Mouse (Mus musculus): ENCODE measurements around the gene Fam24a.

Fam24a gene

GRCm38 (mm10) chr7:131333564-131333963 is at the start of gene Fam24a:
Gene Fam24a (plus strand): TSS chr7:131333864.
- no peak for DNase-seq (ENCODE audit: low read depth)

- no peak for DNase-seq (ENCODE audit: low read depth)
These were observed 36.5 kb upstream of the Fam24a start for GRCm38 (mm10) chr7:131297151-131297550.

- DNase-seq (ENCODE audit: low read depth): no peak
These were observed 30.3 kb upstream of the Fam24a start for GRCm38 (mm10) chr7:131303340-131303739.

GRCm38 (mm10) chr7:131306733-131307132 is 26.9 kb upstream of the Fam24a start:
- no peak for DNase-seq (ENCODE audit: low read depth)

DNA sequence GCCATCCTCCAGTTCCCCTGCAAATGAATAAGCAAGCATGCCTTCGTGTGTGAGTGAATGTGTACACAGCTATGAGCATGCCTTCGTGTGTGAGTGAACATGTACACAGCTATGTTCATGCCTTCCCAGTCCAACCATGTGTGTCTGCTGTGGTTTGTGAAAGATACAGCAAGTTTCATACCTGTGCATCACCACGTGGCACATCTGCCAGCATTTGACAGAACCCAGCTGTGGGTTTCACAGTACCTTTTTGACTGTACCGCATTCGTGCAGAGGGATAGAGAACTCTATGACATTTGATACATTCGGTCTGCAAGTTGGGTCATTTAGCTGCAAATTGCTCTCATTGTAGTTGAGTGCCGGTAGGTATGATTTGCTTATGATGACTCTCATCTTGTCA is 19.2 kb upstream of the Fam24a start:
- no peak for DNase-seq (ENCODE audit: low read depth)

DNA sequence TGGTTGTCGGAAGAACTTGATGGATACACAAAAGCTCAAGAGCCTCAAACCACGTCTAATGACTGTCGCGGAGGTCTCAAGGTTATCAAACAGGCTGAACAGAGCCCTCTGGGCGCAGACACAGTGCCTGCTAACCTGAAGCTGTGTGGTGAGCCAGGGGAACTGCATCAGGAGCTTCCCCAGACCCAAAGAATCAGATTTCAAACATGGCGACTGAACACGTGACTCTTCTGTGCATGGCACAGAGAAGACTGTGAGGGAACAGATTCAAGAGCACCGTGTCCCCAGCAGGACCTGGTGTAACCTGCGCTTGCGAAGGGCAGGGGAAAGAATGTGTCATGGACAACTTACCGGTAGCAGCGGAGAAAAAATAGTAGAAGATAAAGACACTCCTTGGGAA is 16.1 kb upstream of the Fam24a start:
- DNase-seq (ENCODE audit: low read depth): no peak

- DNase-seq (ENCODE audit: low read depth): no peak
These were observed 15.3 kb upstream of the Fam24a start for GRCm38 (mm10) chr7:131318340-131318739.

DNA sequence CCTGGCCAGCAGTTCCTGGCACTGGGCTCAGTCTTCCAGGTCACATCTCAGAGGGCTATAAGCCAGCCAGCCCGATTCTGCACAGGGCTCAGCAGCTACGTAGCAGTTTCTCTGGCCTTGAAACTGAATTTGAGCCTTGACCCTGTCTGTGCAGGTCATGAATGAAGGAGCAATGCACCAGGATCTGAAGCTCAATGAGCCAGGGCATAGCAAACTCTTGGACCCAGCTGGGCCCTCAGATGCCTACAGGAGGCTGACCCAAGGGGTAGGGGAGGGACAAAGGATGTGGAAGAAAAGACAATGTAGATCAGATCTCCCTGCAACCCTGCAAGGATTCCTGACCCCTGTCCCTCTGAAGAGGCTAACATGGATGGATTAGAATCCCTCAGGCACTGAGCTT is 11.5 kb upstream of the Fam24a start, which contains the start of gene Cuzd1:
Gene Cuzd1, minus strand, starts transcription at position 101 of the 400 bp plus-strand sequence.
- no peak for DNase-seq (ENCODE audit: low read depth)

- peak; percentile 23 for DNase-seq (ENCODE audit: low read depth)
These were observed 6.6 kb upstream of the Fam24a start for GRCm38 (mm10) chr7:131327054-131327453.

- no peak for DNase-seq (ENCODE audit: low read depth)
These were observed 4.2 kb upstream of the Fam24a start, which contains the start of gene Fam24b for GRCm38 (mm10) chr7:131329416-131329815. Gene Fam24b (minus strand): TSS chr7:131329516.

DNA sequence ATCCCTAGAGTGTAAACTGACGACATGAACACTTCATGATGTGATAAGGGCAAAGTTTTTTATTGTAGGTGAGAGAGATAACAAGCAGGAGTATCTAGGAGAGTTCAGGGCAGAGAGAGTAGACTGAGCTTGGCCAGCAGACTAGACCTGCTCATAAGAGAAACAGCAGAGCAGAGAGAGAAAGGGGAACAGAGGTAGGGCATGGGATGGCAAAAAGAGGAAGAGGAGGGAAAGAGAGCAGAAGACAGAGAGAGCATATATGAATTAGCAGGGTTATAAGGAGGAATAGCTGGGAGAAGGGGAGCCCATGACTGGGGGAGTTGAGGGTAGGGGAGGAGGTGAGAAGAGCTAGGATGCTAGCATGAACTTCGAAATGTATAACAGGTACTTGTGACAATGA is 2.0 kb upstream of the Fam24a start:
- no peak for DNase-seq (ENCODE audit: low read depth)

DNA sequence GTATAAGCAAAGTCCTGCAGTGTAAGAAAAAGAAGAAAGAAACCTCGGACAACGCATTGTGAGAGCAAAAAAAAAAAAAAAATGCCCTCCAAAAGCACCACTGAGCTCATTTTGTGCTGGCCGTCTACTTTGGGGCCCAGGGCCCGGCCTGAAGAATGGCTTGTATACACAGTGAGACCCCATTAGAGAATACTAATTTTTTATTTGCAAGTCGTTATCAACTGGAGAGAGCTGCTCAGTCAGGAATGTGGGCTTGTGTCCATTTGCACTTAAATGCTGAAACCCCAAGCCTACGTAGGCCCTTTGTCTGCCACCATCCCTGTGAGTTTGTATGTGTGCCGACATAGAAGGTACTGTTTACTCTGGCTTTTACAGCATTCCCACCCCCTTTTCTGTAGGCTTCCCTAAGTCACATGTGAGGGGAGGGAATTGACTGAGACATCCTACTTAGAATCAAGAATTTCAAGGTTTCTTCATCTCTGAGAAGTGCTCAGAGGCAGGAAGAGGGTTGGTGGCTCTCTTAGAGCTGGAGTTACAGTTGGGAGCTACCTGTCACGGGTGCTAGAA is 3.9 kb downstream of the Fam24a start:
- no peak for DNase-seq (ENCODE audit: low read depth)

- no peak for DNase-seq (ENCODE audit: low read depth)
These were observed 12.3 kb downstream of the Fam24a start for GRCm38 (mm10) chr7:131345856-131346541.

DNA sequence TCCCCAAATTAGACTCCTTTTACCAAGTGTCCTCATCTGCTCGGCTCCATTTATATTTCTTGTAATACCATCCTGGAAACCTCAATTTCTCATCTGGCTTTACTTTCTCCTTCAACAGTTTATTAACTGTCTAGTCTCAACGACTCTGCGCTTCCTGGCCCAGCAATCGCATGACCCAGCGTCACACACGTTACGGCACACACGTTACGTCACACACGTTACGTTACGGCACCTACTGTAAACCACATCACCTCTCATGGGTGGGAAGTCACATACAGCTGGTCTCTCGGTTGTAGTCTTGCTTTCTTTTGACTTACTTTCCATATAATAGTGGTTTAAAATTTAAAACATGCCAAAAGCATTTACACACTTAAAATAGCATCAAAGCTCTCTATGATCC is 22.4 kb downstream of the Fam24a start:
- DNase-seq (ENCODE audit: low read depth): peak; percentile 10

DNA sequence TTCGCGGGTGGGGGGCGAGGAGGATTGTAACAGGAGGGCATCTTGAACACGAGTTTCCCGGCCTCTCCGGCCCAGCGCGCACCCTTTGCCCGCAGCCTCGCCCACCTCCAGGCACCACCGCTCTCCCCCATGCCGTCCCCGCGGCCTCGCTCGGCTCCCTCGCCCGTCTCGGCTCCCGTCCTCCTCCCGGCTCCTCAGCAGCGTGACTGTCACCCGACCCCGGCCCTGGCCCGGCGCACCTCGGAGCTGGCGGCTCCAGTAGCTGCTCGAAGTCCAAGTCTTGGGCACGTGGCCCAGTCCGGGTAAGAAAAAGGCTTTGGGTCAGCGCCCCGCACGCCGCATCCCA is 28.6 kb downstream of the Fam24a start:
- DNase-seq (ENCODE audit: low read depth): no peak

DNA sequence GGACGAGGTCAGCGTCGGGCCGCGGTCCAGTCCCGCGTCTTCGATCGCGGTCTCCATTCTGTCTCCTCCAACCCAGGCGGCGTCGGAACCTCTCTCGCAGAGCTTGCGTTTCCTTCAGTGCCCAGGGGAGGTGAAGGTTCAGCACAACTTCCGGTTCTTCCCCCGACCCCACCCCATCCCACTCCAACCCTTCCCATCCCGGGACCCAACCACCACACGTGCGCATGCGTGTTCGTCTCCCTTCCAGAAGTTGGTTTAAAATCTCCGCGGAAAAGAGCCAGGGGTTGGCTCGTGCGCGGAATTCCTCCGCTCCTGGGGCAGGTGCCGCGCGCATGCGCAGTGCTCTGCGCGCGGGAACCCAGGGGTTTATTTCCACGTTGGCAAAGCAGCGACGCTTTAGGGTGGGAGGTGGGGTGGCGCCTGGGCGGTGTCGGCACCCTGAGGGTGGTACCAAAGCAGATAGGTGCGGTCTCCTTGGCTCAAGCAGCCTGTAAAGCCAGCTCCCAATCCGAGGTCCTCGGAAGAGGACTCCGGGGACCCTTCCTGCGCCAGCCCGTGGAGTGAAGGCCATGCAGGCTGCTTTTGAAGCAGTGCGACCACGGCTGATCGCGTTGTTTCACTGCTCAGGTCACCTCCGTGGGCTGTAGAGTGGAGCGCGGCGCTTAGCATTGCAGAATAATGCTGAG is 29.1 kb downstream of the Fam24a start, which contains the start of gene 2310057M21Rik:
Gene 2310057M21Rik, minus strand, starts transcription at position 145 of the 686 bp plus-strand sequence.
- DNase-seq (ENCODE audit: low read depth): peak; percentile 97

DNA sequence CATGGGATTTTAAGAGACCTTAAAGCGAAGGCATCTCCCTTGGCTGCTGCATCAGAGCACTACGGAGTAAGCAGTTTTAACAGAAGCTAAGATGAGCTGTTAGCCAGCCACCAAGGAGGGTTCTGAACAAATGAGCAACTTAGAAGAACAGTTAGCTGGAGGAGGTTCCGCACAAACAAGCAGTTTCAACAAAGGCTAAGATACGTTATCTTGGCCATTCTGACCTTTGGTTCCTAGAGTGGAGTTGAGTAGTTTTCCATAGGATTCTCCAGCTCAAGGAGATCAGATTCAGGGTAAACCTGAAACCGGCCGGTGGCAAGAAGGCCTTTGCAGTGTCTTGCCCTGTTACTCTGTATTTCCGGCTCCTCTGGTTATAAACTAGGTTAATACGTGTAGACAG is 30.5 kb downstream of the Fam24a start:
- no peak for DNase-seq (ENCODE audit: low read depth)

DNA sequence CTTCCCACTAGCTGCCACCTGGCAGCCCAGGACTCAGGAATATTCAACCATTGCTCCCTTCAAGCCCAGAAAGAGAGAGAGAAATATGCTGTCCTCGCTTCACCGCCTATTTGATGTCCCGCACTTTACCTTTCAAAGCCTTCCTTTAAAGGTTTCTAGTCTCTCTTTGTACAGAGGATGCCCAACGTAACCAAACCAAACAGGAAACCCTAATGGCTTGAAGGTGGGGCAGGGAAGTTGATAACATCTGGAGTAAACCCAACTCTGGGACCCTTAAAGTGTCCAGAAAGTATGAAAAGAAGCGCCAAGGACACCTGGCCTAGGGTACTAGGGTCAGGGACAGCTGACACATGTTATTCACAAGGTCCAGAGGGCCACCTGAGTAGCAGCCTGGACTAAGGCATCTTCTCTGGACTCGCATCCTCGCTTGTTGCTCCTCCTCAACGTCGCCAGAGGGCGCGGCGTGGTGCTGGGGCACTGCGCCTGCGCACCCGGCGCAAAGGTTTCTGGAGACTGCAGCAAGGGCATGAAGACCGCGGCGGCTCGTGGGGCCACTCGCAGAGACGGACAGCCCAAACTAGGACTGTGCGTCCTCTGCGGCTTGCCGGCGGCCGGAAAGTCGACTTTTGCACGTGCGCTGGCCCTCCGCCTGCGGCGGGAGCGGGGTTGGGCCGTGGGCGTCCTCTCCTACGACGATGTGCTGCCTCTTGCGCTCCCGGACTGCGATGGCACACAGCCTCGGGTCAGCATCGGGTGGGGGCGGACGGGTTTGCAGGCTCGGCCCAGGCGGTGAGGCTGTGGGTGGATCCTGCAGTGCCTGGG is 37.2 kb downstream of the Fam24a start, which contains the start of gene Pstk:
Gene Pstk, plus strand, starts transcription at position 494 of the 822 bp plus-strand sequence.
- peak; percentile 92 for DNase-seq (ENCODE audit: low read depth)

DNA sequence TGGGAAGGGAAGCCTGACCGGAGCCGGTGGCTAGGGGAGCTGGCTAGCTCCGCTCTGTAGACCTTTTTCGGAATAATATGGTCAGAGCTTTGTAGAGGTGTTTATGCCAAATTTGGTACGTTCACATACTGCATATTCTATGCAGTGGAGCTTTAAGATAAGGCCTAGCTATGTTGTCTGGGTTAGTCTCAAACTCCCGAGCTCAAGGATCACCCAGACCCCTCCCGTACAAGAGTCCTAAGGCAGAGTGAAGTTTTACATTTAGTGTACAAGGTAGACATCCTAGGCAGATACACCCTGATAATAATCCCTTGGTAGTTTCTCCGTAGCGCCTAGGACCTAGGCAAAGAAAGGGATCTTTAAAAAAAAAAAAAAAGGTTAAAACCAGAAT is 37.8 kb downstream of the Fam24a start:
- DNase-seq (ENCODE audit: low read depth): no peak

GRCm38 (mm10) chr7:131371880-131372651 is 38.4 kb downstream of the Fam24a start:
- peak; percentile 85 for DNase-seq (ENCODE audit: low read depth)
